Mouse (Mus musculus) olfactory bulb, adult 2 months (tissue): ENCODE data around the gene Cyp27a1.

Source experiments
- CTCF ChIP-seq: fragments of 200-500 bp; IDR thresholded peaks from 2 replicates; pipeline ENCODE4 v1.5.1; 2012; ENCODE audit warnings: low read depth, mild to moderate bottlenecking, low read length, moderate library complexity; ENCODE audit not compliant: insufficient read depth
- POLR2A ChIP-seq: fragments of 200-500 bp; IDR thresholded peaks from 2 replicates; pipeline ENCODE4 v1.6.1; 2012; ENCODE audit warnings: mild to moderate bottlenecking, low read depth, low read length, moderate library complexity; ENCODE audit not compliant: insufficient read depth

- TF ChIP-seq CTCF = no peak
- TF ChIP-seq POLR2A = no peak
These were observed 49.7 kb downstream of the Cyp27a1 start for GRCm38 (mm10) chr1:74763081-74763480.
